Mouse (Mus musculus): Measurements from ENCODE around the gene Tnfsf10.

DNA sequence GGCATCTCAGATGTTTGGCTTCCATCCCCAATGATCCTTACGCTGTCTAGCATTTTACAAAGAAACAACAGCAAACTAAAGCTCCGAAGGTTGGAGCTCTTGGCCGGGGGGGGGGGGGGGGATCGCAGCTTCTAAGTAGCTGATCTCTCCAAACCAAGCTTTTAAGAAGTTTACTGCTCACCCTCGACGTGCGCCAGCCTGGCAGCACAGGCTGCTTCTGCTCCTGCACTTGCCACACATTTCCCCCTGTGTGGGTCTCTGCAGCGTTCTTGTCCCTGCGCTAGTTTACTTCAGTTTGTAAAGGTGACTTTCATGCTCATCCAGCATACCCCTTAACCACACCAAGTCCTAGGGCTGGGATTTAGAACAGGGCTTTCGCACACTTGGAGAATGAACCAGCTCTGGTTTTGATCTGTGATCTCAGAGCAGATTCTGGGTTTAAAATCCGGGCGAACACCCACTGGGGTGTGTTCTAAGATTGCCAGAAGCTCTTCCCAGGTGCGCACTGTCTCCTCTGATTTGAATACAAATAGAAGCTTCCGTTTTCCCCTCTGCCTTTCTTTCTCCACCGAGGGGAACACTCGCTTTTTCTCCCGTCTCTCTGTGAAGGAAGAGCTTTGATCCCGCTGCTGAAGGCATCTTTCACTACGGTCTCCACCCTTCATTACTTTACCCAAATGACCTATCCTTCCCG, 53.9 kb downstream of the Tnfsf10 start:
- TF ChIP-seq CTCF (IDR thresholded peaks at IDR 0.05; ENCODE audit: low read depth, low read length) (no peak), POLR2A (IDR thresholded peaks at IDR 0.05; ENCODE audit: borderline replicate concordance, low read depth, low read length) (no peak)

All from bone marrow macrophage, adult 2 months (primary cell).